Mouse (Mus musculus) kidney, adult 10 weeks (tissue): Measurements from ENCODE around the gene Fshb. TPM values are rescaled to one million over a fixed set of nuclear protein-coding genes. Genes with fewer than 3 reads are reported as not detected.

Experiments
- polyA plus RNA-seq: library from polyadenylated mRNA; stranded (reverse); fragments of 350-450 nt; fragmentation: Illumina TruSeq; extraction: RNeasy Lipid Tissue Mini Kit (QIAGEN cat#74804); gene quantifications from one replicate; pipeline ENCODE4 v1.2.3, GENCODE M21; 2014; ENCODE audit warnings: low read depth, low replicate concordance

Fshb gene
- polyA plus RNA-seq, result not detected

GRCm38 (mm10) chr2:107059556-107059955 is at the start of gene Fshb:
Fshb (minus strand) TSS chr2:107059656.

Other genes with a start within 250 kb of the Fshb start
- 29.3 TPM for gene Arl14ep, start 85.2 kb downstream of the Fshb start, polyA plus RNA-seq
- gene Kcna4, start 231.0 kb upstream of the Fshb start, polyA plus RNA-seq, result not detected